Mouse (Mus musculus) kidney, postnatal 4 days (tissue): ENCODE measurements around the gene Abca17.

ENCODE experiments used
- DNase-seq, 2 experiments: peaks; one replicate each; pipeline ENCODE4 v3.0.0; 2021; ENCODE audit warnings: mixed read lengths in 2 of 2

Gene Abca17

GRCm38 (mm10) chr17:24344672-24345071, 6.2 kb downstream of the Abca17 start:
- DNase-seq: no peak

DNA sequence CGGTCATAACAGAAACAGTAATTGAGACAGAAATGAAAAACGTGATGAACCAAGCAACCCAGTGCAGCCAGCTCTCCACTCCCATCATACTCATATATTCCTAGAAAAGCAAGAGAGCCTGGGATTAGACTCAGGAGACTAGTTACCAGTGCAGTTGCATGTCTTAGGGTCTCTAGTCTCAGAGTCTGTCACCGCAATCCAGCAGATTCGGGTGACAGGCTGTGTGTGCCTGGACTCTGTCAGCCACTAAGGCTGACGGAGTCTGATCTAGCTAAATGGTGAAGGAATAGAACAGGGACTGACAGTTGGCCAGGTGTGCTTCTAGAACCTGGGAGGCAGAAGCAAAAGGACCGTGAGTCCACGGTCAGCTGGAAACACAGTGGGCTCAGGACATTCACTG, 23.2 kb downstream of the Abca17 start:
- no peak for DNase-seq

GRCm38 (mm10) chr17:24325051-24325450, 25.8 kb downstream of the Abca17 start:
- no peak for DNase-seq

- no peak for DNase-seq
These were observed 30.0 kb downstream of the Abca17 start for GRCm38 (mm10) chr17:24320826-24321225.

DNA sequence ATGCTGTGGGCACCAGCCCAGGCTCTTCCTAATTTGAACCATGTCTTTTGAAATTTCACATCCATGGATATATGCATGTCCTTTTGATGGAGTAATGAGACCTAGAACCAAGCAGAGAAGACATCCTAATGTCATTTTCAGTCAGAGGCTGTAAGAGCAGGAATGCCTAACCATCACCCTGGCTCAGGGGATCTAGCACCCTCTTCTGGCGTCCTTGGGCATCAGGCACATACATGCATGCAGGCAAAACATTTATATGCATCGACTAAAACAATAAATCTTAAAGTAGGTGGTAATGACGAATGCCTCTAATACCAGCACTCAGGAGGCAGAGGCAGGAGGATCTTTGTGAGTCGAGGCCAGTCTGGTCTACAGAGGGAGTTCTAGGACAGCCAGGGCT, 43.4 kb downstream of the Abca17 start:
- DNase-seq: peak; percentile 46 to 53

GRCm38 (mm10) chr17:24300651-24301050, 50.2 kb downstream of the Abca17 start:
- no peak for DNase-seq

GRCm38 (mm10) chr17:24289338-24289737, 61.5 kb downstream of the Abca17 start:
- no peak for DNase-seq

- DNase-seq: no peak
These were observed 62.4 kb downstream of the Abca17 start for GRCm38 (mm10) chr17:24288477-24288876.

DNA sequence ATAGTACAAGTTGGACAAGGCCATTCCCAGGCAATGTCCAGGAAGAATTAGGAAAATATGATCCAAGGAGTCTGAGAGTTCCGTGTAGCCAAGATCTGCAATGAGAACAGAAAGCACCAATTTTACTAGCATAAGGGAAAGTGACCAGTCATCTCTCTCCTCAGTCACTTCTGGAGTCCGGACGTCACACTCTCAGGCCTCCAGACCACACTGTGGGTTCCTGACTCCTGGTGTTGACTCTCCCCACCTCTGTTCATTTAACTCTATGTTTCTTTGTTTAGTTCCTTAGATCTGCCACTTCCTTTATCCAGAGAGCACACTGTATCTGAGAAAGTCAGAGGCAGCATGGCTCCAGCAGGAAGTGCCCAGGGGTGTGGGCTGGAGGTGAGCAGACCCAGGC, 65.2 kb downstream of the Abca17 start:
- no peak for DNase-seq

DNA sequence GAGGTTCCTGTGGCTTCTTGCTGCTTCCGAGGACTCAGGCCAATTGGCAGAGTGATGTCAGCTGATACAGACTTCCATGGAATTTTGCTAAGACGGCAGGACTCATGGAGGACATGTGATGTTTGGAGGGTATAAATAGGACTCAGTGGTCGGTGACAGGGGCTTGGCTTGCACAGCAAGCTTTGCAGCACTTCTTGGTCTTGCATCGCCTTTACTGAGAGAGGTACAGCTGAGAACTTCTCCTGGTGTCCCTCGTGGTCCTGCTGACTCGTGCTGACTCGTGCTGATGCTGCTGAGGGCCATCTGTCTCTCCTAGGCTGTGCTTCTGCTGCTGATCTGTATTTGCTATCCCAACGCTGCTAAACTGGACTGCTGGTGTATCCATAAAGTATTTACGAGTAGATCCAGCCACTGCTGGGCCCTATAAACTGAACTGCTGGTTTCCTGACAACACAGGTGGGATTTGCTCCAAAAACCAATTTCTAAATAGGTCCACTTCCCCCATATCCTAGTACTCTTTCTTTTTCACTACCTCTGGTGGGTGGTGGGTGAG, 67.5 kb downstream of the Abca17 start:
- DNase-seq: no peak

DNA sequence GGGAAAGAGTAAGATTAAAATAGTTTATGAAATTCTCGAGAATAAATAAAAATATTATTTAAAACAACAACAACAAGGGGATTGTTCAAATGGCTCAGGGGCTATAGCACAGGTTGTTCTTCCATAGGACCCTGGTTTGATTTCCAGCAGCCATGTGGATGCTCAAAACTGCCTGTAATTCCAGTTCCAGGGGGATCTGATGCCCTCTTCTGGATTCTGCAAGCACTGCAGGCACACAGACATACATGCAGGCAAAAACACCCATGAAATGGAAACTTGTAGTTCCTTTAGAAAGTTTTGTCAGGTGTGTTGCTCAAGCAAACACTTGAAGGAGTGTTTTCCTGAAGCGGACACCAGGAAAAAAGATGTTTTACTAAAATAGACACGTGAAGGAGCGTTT, 68.2 kb downstream of the Abca17 start:
- DNase-seq: peak; percentile 16 to 20

DNA sequence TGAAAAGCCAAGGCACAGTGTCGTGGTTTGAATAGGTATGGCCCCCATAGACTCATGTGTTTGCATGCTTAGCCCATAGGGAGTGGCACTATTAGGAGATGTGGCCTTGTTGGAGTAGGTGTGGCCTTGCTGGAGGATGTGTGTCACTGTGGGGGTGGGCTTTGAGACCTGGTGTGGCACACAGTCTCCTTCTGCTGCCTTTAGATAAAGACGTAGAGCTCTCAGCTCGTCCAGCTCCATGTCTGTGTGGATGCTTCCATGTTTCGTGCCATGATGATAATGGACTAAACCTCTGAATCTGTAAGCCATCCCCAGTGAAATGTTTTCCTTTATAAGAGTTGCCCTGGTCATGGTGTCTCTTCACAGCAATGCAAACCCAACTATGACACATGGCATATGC, 71.0 kb downstream of the Abca17 start:
- DNase-seq: no peak

DNA sequence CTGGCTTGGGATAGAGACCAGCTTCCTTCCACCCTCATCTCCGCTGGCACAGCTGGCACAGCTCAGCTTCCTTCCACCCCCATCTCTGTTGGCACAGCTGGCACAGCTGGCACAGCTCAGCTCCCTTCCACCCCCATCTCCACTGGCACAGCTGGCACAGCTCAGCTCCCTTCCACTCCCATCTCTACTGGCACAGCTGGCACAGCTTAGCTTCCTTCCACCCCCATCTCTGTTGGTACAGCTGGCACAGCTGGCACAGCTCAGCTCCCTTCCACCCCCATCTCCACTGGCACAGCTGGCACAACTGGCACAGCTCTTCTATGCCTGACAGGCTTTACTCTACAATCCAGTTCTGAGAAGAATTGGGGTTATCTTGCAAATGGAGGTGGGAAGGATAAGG, 83.7 kb downstream of the Abca17 start:
- peak in 1 of 2 experiments; percentile 15 for DNase-seq

DNA sequence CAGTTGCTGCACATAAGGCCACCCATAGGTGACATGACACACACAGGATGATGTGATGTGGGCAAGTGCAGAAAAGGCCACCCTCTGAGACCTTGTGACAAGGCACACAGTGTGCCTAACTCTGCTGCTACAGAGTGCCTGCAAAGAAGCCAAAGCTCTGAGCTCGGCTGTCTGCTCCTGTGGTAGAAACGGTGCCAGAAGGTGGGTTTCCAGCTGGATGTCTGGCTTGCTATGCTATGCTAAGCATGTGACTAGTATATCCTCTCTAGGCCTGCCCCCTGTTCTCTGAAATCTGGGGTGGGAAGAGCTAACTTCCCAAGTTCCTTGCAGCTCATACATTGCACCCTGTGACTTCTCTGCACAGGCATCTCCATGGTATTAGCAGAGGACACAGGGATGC, 86.1 kb downstream of the Abca17 start:
- no peak for DNase-seq

DNA sequence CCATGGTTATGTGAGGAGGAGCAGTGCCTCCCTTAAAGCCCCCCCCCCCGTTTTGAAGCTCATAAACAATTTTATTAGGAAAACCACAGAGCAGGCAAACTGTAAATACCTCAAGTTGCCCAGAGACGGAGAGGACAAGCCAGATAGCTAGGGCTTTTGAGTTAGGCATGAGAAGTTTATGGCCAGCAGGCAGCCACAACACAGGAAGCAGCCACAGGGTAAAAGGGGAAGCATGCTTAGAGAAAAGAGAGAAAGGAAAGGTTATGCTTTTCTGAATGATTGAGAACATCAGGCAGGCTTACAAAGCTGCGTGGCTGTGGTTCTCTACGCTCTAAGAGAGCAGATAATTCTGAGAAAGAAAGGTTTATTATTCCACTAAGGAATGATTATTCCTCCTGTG, 90.4 kb downstream of the Abca17 start:
- no peak for DNase-seq

DNA sequence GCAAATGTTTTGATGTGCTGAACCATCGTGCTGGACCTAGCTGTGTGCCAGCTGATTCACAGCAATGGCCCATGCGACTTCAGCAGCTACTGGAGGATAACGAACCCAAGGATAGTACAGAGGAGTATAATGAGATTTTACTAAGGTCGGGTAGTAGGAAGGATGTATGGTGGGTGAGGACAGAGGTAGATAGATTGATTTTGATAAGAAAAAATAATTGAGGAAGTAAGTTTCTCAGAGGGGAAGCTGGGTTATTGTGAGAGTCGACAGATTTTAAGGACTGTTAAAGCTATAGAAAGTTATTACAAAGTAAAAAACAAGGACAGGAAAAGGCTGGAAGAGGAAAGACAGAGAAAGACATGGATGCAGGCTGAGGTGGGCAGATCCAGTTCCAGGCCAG, 91.2 kb downstream of the Abca17 start:
- DNase-seq: no peak

DNA sequence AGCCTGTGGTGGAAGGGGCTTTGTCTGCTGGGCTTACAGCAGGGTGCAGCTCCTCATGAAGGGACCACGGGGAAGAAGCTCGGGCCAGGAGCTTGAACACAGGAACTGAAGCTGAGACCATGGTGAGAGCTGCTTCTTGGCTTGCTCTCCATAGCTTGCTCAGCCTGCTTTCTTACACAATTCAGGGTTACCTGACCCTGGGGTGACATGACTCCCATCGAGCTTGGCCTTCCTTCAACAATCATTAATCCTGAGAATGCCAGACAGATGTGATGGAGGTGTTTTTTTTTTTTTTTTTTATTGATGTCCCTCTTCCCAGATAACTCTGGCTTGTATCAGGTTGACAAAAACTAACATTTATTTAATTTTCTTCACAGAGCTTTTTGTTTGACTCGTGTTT, 91.9 kb downstream of the Abca17 start:
- no peak for DNase-seq

DNA sequence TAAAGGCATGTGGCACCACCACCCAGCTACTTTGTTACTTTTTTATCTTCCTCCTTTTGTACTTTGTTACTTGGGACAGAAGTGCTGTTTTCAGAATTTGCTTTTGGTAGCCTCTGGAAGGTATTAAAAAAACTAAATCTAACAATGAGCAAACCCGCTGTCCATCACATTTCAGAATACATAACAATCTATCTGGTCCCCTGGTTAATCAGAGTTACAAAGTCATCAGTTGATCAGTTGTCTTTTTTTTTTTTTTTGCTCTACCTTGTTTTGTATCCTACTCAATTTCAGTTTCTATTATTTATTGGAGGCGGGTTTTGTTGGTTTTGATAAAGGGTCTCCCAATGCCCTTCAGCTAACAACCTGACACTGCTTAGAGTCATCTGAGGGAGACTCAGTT, 98.5 kb downstream of the Abca17 start:
- no peak for DNase-seq

DNA sequence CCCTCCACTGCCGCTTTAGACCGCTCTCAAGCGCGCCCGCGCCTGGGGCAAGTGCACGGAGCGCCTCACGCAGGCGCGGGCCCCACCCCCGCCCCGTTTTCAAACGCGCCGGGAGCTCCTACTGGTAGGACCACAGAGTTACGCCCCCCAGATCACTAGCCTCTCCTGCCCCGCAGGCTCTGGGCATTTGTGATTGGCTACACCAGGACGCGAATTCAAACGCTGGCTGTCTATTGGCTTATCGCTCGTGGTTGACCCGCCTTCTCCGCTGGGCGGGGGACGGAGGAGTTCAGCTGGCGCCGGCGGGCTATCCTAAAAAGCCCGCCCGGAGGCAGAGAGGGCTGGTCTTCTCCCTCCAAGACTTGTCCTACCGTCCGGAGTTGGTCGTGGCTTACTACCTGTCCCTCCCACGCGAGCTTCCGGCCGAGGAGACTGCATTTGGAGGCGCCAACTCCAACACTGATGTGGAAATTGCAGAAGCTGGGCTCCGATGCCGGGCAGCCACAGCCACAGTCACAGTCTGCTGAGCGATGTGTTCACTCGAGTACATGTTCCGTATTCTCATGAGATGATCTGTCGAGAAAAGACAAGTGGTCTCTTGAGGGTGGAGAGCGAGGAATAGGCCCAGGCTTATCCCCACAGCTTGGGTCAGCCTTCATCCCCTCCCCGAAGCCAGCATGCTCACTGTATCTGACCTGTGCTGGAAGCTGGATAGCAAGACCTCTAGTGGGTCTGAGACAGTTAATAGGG, 99.4 kb downstream of the Abca17 start, which contains the start of gene Ccnf:
Gene Ccnf, minus strand, starts transcription at position 165 of the 750 bp plus-strand sequence.
- DNase-seq: peak; percentile 94 to 97

DNA sequence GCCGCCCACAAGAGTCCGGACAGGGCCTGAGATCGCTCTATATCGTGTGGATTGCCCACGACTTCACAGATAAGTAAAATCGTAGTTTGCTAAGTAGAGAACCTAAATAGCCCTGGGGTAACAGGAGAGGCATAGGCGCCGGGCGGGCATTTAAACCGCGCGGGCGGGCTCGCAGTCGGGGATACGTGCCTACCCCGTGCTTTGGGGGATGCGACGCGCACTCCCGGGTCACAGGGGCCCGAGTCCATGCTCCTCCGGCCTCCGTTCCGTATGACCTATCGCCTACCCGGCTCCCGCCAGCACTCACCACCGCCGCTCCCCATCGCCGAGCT, 99.9 kb downstream of the Abca17 start:
- no peak for DNase-seq

DNA sequence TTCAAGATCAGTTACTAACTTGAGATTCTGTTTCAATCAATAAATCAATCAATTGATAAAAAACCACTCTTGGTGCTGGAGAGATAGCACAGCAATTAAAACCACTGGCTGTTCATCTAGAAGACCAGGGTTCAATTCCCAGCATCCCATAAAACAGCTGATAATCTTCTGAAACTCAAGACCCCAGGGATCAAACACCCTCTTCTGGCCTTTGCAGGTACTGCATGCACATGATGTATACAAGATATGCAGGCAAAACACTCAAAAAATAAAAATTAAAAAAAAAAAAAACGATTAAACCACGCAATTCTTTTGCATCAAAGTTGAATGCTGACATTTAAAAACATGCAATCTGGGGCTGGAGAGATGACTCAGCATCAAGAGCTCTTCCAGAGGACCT, 102.2 kb downstream of the Abca17 start:
- peak; percentile 14 to 21 for DNase-seq

- no peak for DNase-seq
These were observed 106.8 kb downstream of the Abca17 start for GRCm38 (mm10) chr17:24244061-24244460.

- DNase-seq: peak; percentile 71 to 72
These were observed 107.4 kb downstream of the Abca17 start for GRCm38 (mm10) chr17:24243311-24243969.

DNA sequence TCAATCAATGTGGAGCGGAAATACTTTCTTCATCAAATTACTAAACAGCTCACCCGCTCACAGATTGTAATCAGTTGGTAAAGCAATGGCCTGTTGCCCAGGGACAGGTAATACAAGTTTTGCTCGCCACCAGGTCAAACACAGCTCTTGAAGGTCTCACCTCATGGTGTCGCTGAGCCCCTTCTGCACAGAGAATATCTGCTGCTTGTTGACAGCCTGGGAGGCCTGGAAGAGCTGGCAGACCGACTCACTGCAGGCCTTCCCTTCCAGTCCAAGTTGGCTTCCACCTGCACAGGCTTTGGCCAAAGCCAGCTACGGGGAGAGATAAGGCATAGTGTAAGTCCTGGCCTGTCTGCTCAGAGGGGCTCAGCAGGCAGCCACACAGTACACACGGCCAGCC, 113.9 kb downstream of the Abca17 start:
- DNase-seq: no peak
